Mouse (Mus musculus) cerebellum, adult 2 months (tissue): ENCODE measurements around the gene Xpo1.

Experiments used
- CTCF ChIP-seq: fragments of 200-500 bp; IDR thresholded peaks from 2 replicates; pipeline ENCODE4 v1.5.1; 2011; ENCODE audit warnings: low read depth, mild to moderate bottlenecking, control low read depth, low read length, moderate library complexity, borderline replicate concordance; ENCODE audit not compliant: insufficient read depth
- POLR2A ChIP-seq: fragments of 200-500 bp; IDR thresholded peaks from 2 replicates; pipeline ENCODE4 v1.6.1; 2011; ENCODE audit warnings: low read length, control low read depth, borderline replicate concordance; ENCODE audit not compliant: insufficient read depth

DNA sequence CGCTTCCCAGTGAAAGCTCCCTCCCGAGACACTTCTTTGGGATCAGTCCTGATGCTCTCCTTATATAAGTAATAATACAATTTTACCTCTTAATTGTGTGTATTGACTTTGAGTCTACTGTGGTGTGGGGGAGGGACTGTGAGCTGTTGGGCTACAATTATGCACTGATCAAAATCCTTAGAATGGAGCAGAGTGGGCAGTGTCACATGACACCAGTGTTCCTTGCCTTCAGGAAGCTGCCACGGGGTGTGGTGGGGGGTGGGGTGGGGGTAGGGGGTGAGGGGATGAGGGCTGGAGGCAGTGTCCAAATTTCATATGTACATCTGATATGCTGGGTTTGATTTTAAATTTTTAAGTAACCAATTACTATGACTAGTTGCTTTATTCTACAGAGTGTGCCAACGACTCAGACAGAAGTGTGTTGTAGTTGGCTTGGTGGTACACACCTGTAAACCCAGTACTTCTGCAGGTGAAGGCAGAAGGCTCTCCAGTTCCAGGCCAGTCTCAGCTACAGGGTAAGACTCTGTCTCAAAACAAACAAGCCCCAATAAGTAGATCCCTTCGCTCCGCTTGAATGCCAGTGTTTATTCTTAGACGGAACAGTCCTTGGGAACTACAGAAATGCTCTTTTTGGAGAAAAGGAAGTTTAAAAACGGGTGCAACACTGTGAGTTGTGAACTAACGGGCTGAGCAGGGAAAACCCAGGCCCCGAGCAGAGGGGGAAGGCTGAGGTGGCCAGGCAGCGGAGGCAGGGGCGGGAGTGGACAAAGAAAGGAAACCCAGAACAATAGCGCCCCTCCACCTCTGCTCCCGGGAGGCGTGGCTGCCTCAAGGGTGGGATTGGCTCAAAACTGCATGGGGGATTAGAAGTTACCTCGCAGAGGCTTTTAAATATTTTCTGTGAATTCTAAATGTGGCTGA lies 45.0 kb upstream of the Xpo1 start:
- TF ChIP-seq CTCF (no peak), POLR2A (no peak)
